Mouse (Mus musculus) kidney, postnatal 0 days (tissue): ENCODE measurements around the gene Kifc5b. TPM values are rescaled to one million over a fixed set of nuclear protein-coding genes. Genes with fewer than 3 reads are reported as not detected.

ENCODE experiments used
- ATAC-seq: fragments of 200-750 bp; cut with Nextera tagmentation; replicated peaks from 2 replicates; pipeline ENCODE4 v1.8.0; 2017; ENCODE audit warnings: low read depth, moderate number of reproducible peaks, moderate TSS enrichment, moderate library complexity; ENCODE audit not compliant: low FRiP score
- DNase-seq: peaks from one replicate; pipeline ENCODE4 v3.0.0-alpha.2; 2016; ENCODE audit warnings: low spot score
- H3K27ac ChIP-seq: fragments of 300-500 bp; sonication (generic); 2 replicates; pipeline ENCODE4 v1.5.1; 2014; ENCODE audit warnings: mild to moderate bottlenecking
- H3K27me3 ChIP-seq: fragments of 300-500 bp; sonication (generic); 2 replicates; pipeline ENCODE4 v1.6.1; 2014; ENCODE audit warnings: low read length, mixed read lengths; ENCODE audit not compliant: insufficient read depth
- H3K36me3 ChIP-seq: fragments of 300-500 bp; sonication (generic); 2 replicates; pipeline ENCODE4 v1.6.1; 2014; ENCODE audit warnings: low read length, mixed read lengths; ENCODE audit not compliant: insufficient read depth
- H3K4me1 ChIP-seq: fragments of 300-500 bp; sonication (generic); replicated peaks from 2 replicates; pipeline ENCODE4 v1.6.1; 2014; ENCODE audit warnings: antibody characterized with exemption, low read length, mixed read lengths; ENCODE audit not compliant: insufficient read depth
- H3K4me2 ChIP-seq: fragments of 300-500 bp; sonication (generic); 2 replicates; pipeline ENCODE4 v1.6.1; 2014; ENCODE audit warnings: mild to moderate bottlenecking, low read length, moderate library complexity, mixed read lengths
- H3K4me3 ChIP-seq: fragments of 300-500 bp; sonication (generic); replicated peaks from 2 replicates; pipeline ENCODE4 v1.5.1; 2014; ENCODE audit warnings: low read depth, low read length
- H3K9ac ChIP-seq: fragments of 300-500 bp; sonication (generic); 2 replicates; pipeline ENCODE4 v1.6.1; 2014; ENCODE audit warnings: low read depth, low read length
- H3K9me3 ChIP-seq: fragments of 300-500 bp; sonication (generic); replicated peaks from 2 replicates; pipeline ENCODE4 v1.6.1; 2016; ENCODE audit warnings: low read length, inconsistent platforms, mixed read lengths
- CTCF ChIP-seq: IDR thresholded peaks from 2 replicates; pipeline ENCODE4 v1.5.1; 2016; ENCODE audit warnings: antibody characterized with exemption, low read depth, mild to moderate bottlenecking, moderate library complexity
- WGBS: fragments of 180-500 bp; shearing (Covaris S2); extraction: QIAGEN DNeasy Blood & Tissue Kit; methylation state at CpG from one replicate; pipeline ENCODE4 v1.1.7; 2014; 5-methylcytosine and 5-hydroxymethylcytosine counted together
- polyA plus RNA-seq: library from polyadenylated mRNA; unstranded; fragments of >200 nt; fragmentation: Nextera tagmentation; extraction: Ambion mirVana; gene quantifications from 2 replicates; pipeline ENCODE4 v1.2.1, GENCODE M21; 2015

The Kifc5b gene
- polyA plus RNA-seq, 1 experiment from 2014 or later = 1.3 TPM

GRCm38 (mm10) chr17:26879235-26879634 lies 37.7 kb upstream of the Kifc5b start:
- DNase-seq (no peak), ATAC-seq (no peak)
- Histone ChIP-seq H3K4me3 (no peak overlapping the region), H3K9me3 (no peaks in the 10 kb centered on the region), H3K4me1 (no peaks in the 10 kb centered on the region), H3K27ac (no peak overlapping the region), H3K36me3 (no peaks in the 10 kb centered on the region), H3K27me3 (no peaks in the 10 kb centered on the region), H3K4me2 (no peak overlapping the region), H3K9ac (no peak overlapping the region)
- 92% methylated on average over 6 of the region's 6 CpGs for WGBS
- TF ChIP-seq CTCF = peak; percentile 26; the same call in 1 of the 2 replicates

GRCm38 (mm10) chr17:26882706-26883105 lies 34.2 kb upstream of the Kifc5b start:
- DNase-seq (no peak), ATAC-seq (no peak)
- Histone ChIP-seq H3K4me1 (no peaks in the 10 kb centered on the region), H3K4me3 (no peak overlapping the region), H3K36me3 (no peaks in the 10 kb centered on the region), H3K27ac (no peak overlapping the region), H3K27me3 (no peaks in the 10 kb centered on the region), H3K4me2 (no peak overlapping the region), H3K9me3 (no peaks in the 10 kb centered on the region), H3K9ac (no peak overlapping the region)
- WGBS = 76% methylated on average over 1 of the region's 1 CpGs
- no peak for TF ChIP-seq CTCF

DNA sequence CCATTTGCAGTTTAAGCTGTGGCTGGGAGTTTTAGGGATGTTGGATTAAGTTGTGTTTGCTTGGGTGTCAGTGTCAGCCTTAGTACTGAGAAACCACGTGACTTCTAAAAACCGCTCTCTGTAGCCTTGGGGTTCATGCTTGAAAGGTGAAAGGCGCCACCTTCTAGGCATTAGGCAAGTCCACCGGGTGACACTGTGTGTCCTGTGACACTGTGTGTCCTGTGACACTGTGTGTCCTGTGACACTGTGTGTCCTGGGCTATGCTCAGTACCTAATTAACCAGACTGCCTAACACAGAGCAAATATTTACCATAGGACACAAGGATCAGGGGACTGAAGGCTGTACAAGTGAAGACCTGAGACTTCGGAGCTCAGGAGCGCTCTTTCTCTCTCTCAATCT lies 33.3 kb upstream of the Kifc5b start:
- WGBS = 69% methylated on average over 6 of the region's 6 CpGs
- no peak overlapping the region for H3K9ac ChIP-seq
- no peaks in the 10 kb centered on the region for H3K9me3 ChIP-seq
- H3K4me2 ChIP-seq = no peak overlapping the region
- H3K27ac ChIP-seq = no peak overlapping the region
- H3K4me1 ChIP-seq = no peaks in the 10 kb centered on the region
- ATAC-seq (no peak), DNase-seq (no peak)
- no peak overlapping the region for H3K4me3 ChIP-seq
- no peaks in the 10 kb centered on the region for H3K36me3 ChIP-seq
- no peaks in the 10 kb centered on the region for H3K27me3 ChIP-seq
- no peak for TF ChIP-seq CTCF

GRCm38 (mm10) chr17:26884995-26885926 lies 31.6 kb upstream of the Kifc5b start:
- 21% methylated on average over 25 of the region's 25 CpGs for WGBS
- Histone ChIP-seq H3K4me3 (peak overlapping the region; percentile 27), H3K9ac (peak overlapping the region; percentile 36), H3K36me3 (no peaks in the 10 kb centered on the region), H3K4me2 (peak overlapping the region; percentile 66), H3K27me3 (no peaks in the 10 kb centered on the region), H3K4me1 (no peaks in the 10 kb centered on the region), H3K27ac (no peak overlapping the region), H3K9me3 (no peaks in the 10 kb centered on the region)
- TF ChIP-seq CTCF = peak; percentile 57
- ATAC-seq (peak; percentile 60), DNase-seq (peak; percentile 89)

DNA sequence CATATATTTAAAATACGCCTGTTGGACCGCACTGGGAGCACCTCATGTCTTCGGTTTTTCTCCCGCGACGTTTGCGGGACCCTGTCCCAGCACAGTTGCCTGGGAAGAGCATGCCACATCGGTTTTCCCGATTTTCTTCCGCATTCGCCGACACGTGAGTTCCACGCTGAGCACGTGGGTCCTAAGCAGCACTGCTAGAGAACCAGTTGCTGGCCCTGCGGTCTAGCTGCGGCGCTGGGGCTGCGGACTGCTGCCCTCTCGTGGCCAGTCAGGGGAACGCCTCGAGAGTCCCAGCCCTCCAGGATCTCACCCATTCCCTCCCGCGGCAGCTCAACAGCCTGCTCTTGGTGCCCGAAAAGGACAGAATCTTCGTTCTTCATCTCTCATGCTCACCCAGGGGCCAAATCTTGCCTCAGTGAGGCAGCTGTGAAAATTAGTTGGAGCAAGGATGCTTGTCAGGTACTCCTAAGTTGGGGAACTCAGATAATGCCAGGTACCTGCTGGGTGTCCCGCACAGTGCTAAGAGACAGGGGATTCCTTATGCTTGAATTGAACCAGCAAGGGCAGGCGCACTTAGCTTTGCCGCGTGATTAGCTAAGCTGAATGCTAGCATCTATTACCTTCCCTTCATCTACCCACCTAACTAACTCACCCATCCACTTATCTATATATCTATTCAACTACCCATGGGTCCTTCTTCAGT lies 30.7 kb upstream of the Kifc5b start:
- Histone ChIP-seq H3K4me2 (peak overlapping the region; percentile 66), H3K27ac (no peak overlapping the region), H3K36me3 (no peaks in the 10 kb centered on the region), H3K9me3 (no peaks in the 10 kb centered on the region), H3K4me3 (peak overlapping the region; percentile 27), H3K4me1 (no peaks in the 10 kb centered on the region), H3K9ac (no peak overlapping the region), H3K27me3 (no peaks in the 10 kb centered on the region)
- DNase-seq (peak; percentile 91), ATAC-seq (peak; percentile 78)
- 8% methylated on average over 30 of the region's 30 CpGs for WGBS
- TF ChIP-seq CTCF = peak; percentile 100

GRCm38 (mm10) chr17:26887926-26888325 lies 29.0 kb upstream of the Kifc5b start:
- ATAC-seq = no peak
- TF ChIP-seq CTCF = no peak
- Histone ChIP-seq H3K27me3 (no peaks in the 10 kb centered on the region), H3K4me3 (no peak overlapping the region), H3K4me2 (no peak overlapping the region), H3K9me3 (no peaks in the 10 kb centered on the region), H3K4me1 (no peaks in the 10 kb centered on the region), H3K36me3 (no peaks in the 10 kb centered on the region), H3K27ac (no peak overlapping the region), H3K9ac (no peak overlapping the region)
- peak; percentile 57 for DNase-seq
- 17% methylated on average over 3 of the region's 3 CpGs for WGBS
